Mouse (Mus musculus) ovary, adult 18-20 months (tissue): ENCODE measurements around the gene Ppp2r2c.
"Not testable (repeated sequence)": the region's sequence is repeated elsewhere in the genome, so short reads cannot be mapped to it uniquely, and the experiment has no call there.

Experiments used
- DNase-seq: peaks from one replicate; pipeline ENCODE4 v3.0.0; 2022; ENCODE audit warnings: low spot score, mixed read lengths

Ppp2r2c gene

DNA sequence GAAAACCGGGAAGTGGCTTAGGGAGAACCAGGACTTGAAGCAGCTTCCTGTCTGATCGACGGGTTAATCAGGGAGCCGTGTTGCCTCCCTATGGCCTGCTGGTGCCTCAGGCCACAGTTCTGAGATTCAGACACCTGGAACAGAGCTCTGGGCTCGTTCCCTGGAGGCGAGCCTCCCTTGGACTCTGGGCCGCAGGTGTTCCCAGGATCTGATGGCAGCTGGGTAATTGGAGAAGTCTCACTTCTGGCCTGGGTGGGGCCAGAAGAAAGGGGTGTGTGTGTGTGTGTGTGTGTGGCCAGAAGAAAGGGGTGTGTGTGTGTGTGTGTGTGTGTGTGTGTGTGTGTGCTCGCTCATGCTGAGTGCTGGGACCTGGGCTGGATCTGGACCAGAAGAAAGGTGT lies 65.1 kb downstream of the Ppp2r2c start:
- no peak for DNase-seq

- DNase-seq: no peak
Observed at GRCm38 (mm10) chr5:36935486-36936473, 67.5 kb downstream of the Ppp2r2c start.

DNA sequence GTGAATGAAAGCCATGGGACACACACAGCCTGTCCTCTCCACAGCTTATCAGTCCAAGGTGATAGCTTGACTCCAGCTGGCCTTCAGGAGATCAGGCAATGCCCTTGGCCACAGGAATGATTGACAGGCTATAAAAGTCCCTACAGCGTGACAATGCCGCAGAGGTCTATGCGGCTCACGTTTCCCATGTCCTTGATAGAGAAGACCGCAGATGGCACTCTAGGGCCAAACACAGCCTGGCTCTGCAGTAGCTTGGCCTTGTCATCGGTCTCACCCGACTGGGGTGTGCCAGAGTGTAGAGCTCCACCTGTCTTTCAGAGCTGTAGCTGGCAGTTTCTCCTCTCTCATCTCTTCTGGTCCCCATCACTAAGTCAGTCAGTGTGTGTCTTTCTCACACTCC lies 68.2 kb downstream of the Ppp2r2c start:
- DNase-seq: no peak

DNA sequence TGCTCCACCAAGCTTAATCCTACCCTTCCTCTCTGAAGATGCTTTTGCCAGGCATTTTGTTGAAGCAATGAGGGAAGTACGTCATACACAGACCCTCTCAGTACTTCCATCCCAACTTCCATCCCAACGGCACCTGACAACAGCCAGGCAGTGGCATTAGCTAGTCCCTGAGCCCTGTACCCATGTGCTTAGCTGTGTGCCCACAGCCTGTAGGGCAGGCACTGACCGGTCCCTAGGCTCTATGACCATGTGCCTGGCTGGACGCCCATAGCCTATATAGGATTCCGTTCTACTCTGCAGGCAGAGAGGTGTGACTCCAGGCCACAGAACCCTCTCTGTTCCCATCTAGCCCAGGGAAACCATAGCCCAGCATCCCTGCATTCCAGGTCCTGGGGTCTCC lies 69.7 kb downstream of the Ppp2r2c start:
- no peak for DNase-seq

- DNase-seq: not testable (repeated sequence)
Observed at GRCm38 (mm10) chr5:36938991-36939390, 70.7 kb downstream of the Ppp2r2c start.

DNA sequence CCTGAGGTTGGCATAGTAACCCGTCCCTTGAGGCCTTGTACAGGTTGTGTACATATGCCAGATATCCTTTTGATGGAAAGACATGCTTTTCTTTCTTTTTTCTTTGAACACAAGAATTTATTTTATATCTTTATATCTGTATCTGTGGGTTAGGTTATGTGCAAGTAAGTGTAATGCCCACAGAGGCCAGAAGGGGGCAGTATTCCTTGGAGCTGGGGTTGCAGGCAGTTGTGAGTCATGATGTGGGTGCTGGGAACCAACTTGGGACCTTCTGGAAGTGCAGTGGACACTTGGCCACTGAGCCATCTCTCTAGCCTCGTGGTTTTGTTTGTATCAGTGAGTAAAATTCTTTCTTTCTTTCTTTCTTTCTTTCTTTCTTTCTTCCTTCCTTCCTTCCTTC lies 74.1 kb downstream of the Ppp2r2c start:
- DNase-seq: no peak

GRCm38 (mm10) chr5:36944552-36944951 lies 76.2 kb downstream of the Ppp2r2c start:
- no peak for DNase-seq

GRCm38 (mm10) chr5:36945102-36945701 lies 76.9 kb downstream of the Ppp2r2c start:
- DNase-seq: no peak

DNA sequence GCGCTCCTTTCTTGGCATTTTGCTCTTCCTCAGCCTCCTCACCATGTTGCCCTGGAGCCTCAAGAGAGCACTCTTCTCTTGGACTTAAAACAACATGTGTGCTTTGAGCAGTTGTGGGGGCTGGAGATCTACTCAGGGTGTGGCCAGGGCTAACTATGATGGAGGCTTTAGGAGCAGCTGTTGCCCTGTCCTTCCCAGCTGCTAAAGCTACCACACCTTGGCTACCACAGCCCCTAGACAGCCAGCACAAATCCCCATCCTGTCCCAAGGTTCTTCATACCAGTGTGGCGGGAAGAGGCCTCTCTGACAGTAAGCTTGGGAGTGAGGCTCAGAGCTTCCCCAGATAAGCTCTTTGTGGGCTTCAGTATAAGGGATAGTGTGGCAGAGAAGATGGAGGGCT lies 77.4 kb downstream of the Ppp2r2c start:
- no peak for DNase-seq

DNA sequence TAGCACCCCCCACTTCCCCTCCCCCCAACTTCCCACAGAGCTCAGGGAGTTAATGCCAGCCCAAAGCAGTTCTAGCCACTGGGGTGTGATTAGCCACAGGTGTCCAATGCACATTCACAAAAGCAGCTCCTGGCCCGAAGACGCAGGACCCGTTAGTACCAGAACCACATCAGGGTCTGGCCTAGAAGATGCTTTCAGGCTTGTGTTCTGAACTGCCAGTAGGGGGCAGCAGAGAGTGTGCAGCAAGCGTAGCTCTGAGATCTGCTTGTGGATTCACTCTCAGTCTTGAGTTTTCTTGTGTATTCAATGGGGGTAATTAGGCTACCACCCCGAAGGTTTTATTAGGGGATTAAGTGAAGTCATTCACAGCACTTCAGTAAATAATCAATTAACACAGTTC lies 78.1 kb downstream of the Ppp2r2c start:
- no peak for DNase-seq

- no peak for DNase-seq
Observed at GRCm38 (mm10) chr5:36948831-36949230, 80.5 kb downstream of the Ppp2r2c start.

GRCm38 (mm10) chr5:36950871-36951270 lies 82.6 kb downstream of the Ppp2r2c start:
- no peak for DNase-seq

GRCm38 (mm10) chr5:36952311-36952710 lies 84.0 kb downstream of the Ppp2r2c start:
- DNase-seq: no peak

GRCm38 (mm10) chr5:36955366-36955765 lies 87.1 kb downstream of the Ppp2r2c start:
- no peak for DNase-seq

DNA sequence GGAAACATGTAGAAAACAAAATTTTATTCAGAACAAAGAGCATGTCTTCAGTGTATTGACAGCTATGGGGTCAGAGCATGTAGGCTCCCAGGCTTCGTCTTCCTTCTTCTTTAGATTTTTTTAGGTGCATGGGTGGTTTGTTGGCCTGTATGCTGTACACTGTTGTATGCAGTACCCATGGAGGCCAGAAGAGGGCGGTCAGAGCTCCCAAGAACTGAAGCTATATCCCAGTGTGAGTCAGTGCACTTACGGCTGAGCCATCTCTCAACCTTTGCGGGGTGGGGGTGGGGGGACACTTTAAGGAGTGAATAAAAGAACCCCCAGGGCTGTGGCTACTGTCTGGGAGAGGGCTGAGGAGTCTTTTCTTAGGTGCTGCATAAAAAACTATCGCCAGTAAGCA lies 90.5 kb downstream of the Ppp2r2c start:
- no peak for DNase-seq

- no peak for DNase-seq
Observed at GRCm38 (mm10) chr5:36960501-36960900, 92.2 kb downstream of the Ppp2r2c start.

DNA sequence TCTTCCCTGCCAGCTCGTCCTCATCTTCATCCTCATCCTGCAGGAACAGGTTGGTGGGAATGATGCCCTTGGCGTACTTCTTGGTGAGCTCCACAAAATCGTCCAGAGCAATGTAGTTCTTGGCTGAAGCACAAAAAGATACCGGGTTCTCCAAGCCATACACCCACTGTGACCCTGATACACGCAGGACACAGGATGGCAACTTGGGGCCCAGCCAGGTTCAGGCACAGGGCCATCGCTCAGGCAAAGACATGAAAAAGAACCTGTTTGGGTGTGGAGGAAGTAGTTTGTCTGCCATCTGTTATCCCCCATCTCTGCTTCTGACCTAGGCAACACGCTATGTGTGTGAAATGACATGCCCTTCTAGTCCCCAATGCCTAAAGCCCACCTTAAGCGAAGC lies 103.3 kb downstream of the Ppp2r2c start:
- DNase-seq: no peak

DNA sequence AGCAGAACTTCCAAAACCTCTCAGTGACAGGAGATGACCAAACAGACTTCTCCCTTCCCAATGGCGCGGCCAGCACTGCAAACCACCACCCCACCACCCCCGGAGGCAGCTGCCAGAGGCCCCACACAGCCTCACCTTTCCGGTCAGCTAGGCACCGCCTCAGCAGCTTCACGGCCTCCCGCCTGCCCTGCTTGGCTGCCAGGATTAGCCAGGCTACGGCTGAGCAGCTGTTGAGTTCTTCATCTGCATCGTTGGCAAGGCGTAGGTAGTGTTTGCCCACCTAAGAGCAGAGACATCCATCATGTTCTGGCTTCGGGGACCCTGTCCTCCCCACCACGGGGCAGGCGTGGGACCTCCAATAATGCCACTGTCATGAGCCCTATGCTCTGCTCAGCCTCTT lies 107.0 kb downstream of the Ppp2r2c start:
- DNase-seq: no peak

DNA sequence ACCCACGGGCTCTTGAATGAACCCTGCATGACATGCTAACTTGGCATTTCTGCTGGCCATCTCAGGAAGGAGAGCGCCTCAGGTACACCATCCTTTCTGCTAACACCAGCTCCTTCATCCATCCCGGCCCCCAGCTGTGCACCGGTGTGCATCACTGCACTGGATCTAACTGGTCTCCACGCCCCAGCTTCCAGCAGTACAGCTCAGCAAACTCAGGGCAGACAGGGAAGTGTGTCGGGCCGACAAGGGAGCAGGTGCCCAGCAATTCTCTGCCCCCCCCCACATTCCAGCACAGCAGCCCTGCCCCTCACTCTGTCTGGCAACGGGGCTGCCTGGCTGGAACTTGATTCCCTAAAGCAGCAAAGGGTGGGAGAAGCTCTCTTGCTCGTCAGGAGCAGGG lies 109.5 kb downstream of the Ppp2r2c start:
- peak; percentile 19 for DNase-seq

- DNase-seq: no peak
Observed at GRCm38 (mm10) chr5:36979001-36979400, 110.7 kb downstream of the Ppp2r2c start.

GRCm38 (mm10) chr5:36979631-36980030 lies 111.3 kb downstream of the Ppp2r2c start:
- DNase-seq: no peak

- no peak for DNase-seq
Observed at GRCm38 (mm10) chr5:36982271-36982670, 114.0 kb downstream of the Ppp2r2c start.

DNA sequence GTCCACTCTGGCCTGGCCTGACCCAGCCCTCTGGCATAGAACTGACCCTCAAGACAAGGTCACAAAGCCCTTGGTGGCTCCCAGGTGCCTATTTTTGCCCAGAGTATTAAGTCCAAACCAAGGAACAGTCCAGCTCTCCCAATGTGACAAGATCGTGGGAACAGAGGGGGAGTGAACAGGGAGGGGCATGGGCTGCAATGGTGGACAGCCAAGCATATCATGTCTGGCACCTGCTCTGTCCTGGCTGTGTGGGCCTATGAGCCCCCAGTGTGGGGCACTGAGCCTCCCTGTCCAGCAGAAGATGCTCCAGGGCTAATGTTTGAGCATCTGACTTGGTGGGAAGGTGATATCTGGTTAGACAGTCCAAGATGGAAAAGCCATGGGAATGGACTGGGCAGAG lies 118.3 kb downstream of the Ppp2r2c start:
- DNase-seq: no peak
